Mouse (Mus musculus): ENCODE measurements at regions not wholly inside any gene's neighbourhood (a gene's known extent, or its start where the extent isn't known, plus 50 kb on each side); places are given as distances from the start of the nearest gene placed in this dataset.
"Not testable (repeated sequence)": the region's sequence is repeated elsewhere in the genome, so short reads cannot be mapped to it uniquely, and the experiment has no call there.

GRCm38 (mm10) chr2:44513080-44513724 is 414.3 kb downstream of the Gtdc1 start:
- CTCF ChIA-PET: no interaction called here

GRCm38 (mm10) chr2:44512334-44512733 is 415.1 kb downstream of the Gtdc1 start:
- CTCF ChIA-PET: interaction anchor here (0.7 kb wide), 1 partner anchor 11 kb away, joined by 9 read pairs; no protein-coding TSS in a partner anchor

- CTCF ChIA-PET: no interaction called here
Observed at GRCm38 (mm10) chr2:44509101-44509500, 418.4 kb downstream of the Gtdc1 start.

GRCm38 (mm10) chr2:44504273-44504672 is 423.2 kb downstream of the Gtdc1 start:
- CTCF ChIA-PET: no interaction called here

- CTCF ChIA-PET: not testable (repeated sequence)
Observed at GRCm38 (mm10) chr2:44490806-44491205, 436.7 kb downstream of the Gtdc1 start.

GRCm38 (mm10) chr2:44490230-44490629 is 437.2 kb downstream of the Gtdc1 start:
- CTCF ChIA-PET: no interaction called here

GRCm38 (mm10) chr2:44485880-44486279 is 441.6 kb downstream of the Gtdc1 start:
- CTCF ChIA-PET: no interaction called here

GRCm38 (mm10) chr2:44479746-44480145 is 447.7 kb downstream of the Gtdc1 start:
- CTCF ChIA-PET: no interaction called here

- CTCF ChIA-PET: no interaction called here
Observed at GRCm38 (mm10) chr2:44475456-44475855, 452.0 kb downstream of the Gtdc1 start.

- CTCF ChIA-PET: no interaction called here
Observed at GRCm38 (mm10) chr2:44474653-44475052, 452.8 kb downstream of the Gtdc1 start.

GRCm38 (mm10) chr2:44471381-44471780 is 456.1 kb downstream of the Gtdc1 start:
- CTCF ChIA-PET: no interaction called here

GRCm38 (mm10) chr2:44470953-44471352 is 456.5 kb downstream of the Gtdc1 start:
- CTCF ChIA-PET: no interaction called here

- CTCF ChIA-PET: no interaction called here
Observed at GRCm38 (mm10) chr2:44464631-44465030, 462.8 kb downstream of the Gtdc1 start.

GRCm38 (mm10) chr2:44462619-44463329 is 464.7 kb downstream of the Gtdc1 start:
- CTCF ChIA-PET: no interaction called here

- CTCF ChIA-PET: no interaction called here
Observed at GRCm38 (mm10) chr2:44461289-44462250, 465.9 kb downstream of the Gtdc1 start.

GRCm38 (mm10) chr2:44449471-44449870 is 478.0 kb downstream of the Gtdc1 start:
- CTCF ChIA-PET: no interaction called here

Data from spleen, embryonic (tissue).